Mouse (Mus musculus): ENCODE measurements around the gene Alox12b. TPM values are rescaled to one million over a fixed set of nuclear protein-coding genes. Genes with fewer than 3 reads are reported as not detected.

Gene Alox12b
- polyA plus RNA-seq, 1 experiment from 2014 or later: not detected

DNA sequence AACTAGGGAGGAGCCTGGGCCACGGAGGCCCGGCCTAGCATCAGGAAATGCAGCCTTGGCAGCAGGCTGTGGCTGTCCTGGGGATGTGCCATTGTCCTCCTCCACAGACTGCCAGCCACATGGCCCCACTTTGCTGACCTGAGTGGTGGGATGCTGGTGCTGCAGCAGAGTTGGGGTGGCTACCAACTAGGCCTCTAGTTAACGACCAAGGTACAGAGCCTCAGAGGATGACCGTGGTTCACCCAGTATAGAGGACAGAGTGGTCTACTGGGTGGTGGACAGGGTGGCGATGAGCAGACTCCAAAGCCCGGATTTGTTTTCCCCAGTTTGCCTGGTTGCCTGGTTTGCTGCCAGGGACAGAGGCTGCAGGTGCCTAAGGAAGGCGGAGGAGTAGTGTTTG, 17.9 kb downstream of the Alox12b start:
- H3K4me2 ChIP-seq (replicated peaks; ENCODE audit: low read depth, low read length): no peak overlapping the region
- no peak overlapping the region for H3K9ac ChIP-seq (replicated peaks; ENCODE audit: low read depth, low read length)
- H3K27me3 ChIP-seq (ENCODE audit: control insufficient read depth, insufficient read depth, low read length): no peaks in the 10 kb centered on the region
- H3K4me3 ChIP-seq (ENCODE audit: low read depth, low read length): no peak overlapping the region
- no peak overlapping the region for H3K27ac ChIP-seq (ENCODE audit: low read length)
- H3K36me3 ChIP-seq (ENCODE audit: control insufficient read depth, insufficient read depth, low read length): no peaks in the 10 kb centered on the region
- ATAC-seq (ENCODE audit: insufficient number of reproducible peaks, insufficient read depth, low FRiP score, low read depth): no peak
- H3K9me3 ChIP-seq (ENCODE audit: control insufficient read depth, low read depth, low read length): no peaks in the 10 kb centered on the region
- no peaks in the 10 kb centered on the region for H3K4me1 ChIP-seq (ENCODE audit: control insufficient read depth, insufficient read depth, low read length)
- 81% methylated on average over 7 of the region's 7 CpGs for WGBS

DNA sequence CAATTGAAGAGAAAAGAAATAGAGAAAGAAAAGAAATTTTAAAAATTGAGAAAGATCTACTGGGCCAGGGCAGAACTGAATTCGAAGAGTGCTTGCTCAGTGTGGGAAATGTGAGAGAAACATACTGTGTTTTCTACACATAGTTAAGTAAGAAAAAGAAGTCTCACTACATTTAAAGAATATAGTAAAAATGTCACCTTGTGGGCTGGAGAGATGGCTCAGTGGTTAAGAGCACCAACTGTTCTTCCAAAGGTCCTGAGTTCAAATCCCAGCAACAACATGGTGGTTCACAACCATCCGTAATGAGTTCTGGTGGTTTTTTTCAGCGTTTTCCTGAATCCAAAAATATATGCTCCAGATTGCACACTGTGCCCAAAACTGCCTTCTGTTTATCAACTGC, 21.7 kb downstream of the Alox12b start:
- H3K4me1 ChIP-seq (ENCODE audit: control insufficient read depth, insufficient read depth, low read length): no peaks in the 10 kb centered on the region
- no peak overlapping the region for H3K4me3 ChIP-seq (ENCODE audit: low read depth, low read length)
- no peaks in the 10 kb centered on the region for H3K27me3 ChIP-seq (ENCODE audit: control insufficient read depth, insufficient read depth, low read length)
- H3K4me2 ChIP-seq (replicated peaks; ENCODE audit: low read depth, low read length): no peak overlapping the region
- H3K27ac ChIP-seq (ENCODE audit: low read length): no peak overlapping the region
- no peaks in the 10 kb centered on the region for H3K36me3 ChIP-seq (ENCODE audit: control insufficient read depth, insufficient read depth, low read length)
- no peak for ATAC-seq (ENCODE audit: insufficient number of reproducible peaks, insufficient read depth, low FRiP score, low read depth)
- 77% methylated on average over 3 of the region's 3 CpGs for WGBS
- no peak overlapping the region for H3K9ac ChIP-seq (replicated peaks; ENCODE audit: low read depth, low read length)
- H3K9me3 ChIP-seq (ENCODE audit: control insufficient read depth, low read depth, low read length): no peaks in the 10 kb centered on the region

GRCm38 (mm10) chr11:69179512-69179911, 22.7 kb downstream of the Alox12b start:
- H3K9ac ChIP-seq (replicated peaks; ENCODE audit: low read depth, low read length): no peak overlapping the region
- H3K36me3 ChIP-seq (ENCODE audit: control insufficient read depth, insufficient read depth, low read length): no peaks in the 10 kb centered on the region
- no peak overlapping the region for H3K4me2 ChIP-seq (replicated peaks; ENCODE audit: low read depth, low read length)
- no peak for ATAC-seq (ENCODE audit: insufficient number of reproducible peaks, insufficient read depth, low FRiP score, low read depth)
- WGBS: 45% methylated on average over 3 of the region's 3 CpGs
- H3K4me3 ChIP-seq (ENCODE audit: low read depth, low read length): no peak overlapping the region
- no peaks in the 10 kb centered on the region for H3K27me3 ChIP-seq (ENCODE audit: control insufficient read depth, insufficient read depth, low read length)
- H3K27ac ChIP-seq (ENCODE audit: low read length): no peak overlapping the region
- no peaks in the 10 kb centered on the region for H3K4me1 ChIP-seq (ENCODE audit: control insufficient read depth, insufficient read depth, low read length)
- no peaks in the 10 kb centered on the region for H3K9me3 ChIP-seq (ENCODE audit: control insufficient read depth, low read depth, low read length)

DNA sequence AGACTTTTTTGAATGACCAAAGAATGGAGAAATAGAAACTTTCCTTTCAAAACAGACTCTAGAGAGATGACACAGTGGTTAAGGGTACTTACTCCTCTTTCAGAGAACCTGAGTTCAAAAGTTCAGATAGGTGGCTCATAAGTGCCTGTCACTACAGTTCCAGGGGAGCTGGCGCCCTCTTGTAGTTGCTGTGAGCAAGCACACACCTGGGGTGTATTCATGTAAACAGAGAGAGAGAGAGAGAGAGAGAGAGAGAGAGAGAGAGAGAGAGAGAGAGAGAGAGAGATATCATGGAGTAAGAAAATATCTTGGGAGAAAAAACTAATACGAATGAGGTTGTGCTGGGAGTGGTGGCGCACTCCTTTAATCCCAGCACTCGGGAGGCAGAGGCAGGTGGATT, 23.3 kb downstream of the Alox12b start:
- H3K27me3 ChIP-seq (ENCODE audit: control insufficient read depth, insufficient read depth, low read length): no peaks in the 10 kb centered on the region
- 74% methylated on average over 4 of the region's 4 CpGs for WGBS
- no peak overlapping the region for H3K9ac ChIP-seq (replicated peaks; ENCODE audit: low read depth, low read length)
- H3K4me3 ChIP-seq (ENCODE audit: low read depth, low read length): no peak overlapping the region
- H3K36me3 ChIP-seq (ENCODE audit: control insufficient read depth, insufficient read depth, low read length): no peaks in the 10 kb centered on the region
- no peaks in the 10 kb centered on the region for H3K9me3 ChIP-seq (ENCODE audit: control insufficient read depth, low read depth, low read length)
- H3K4me1 ChIP-seq (ENCODE audit: control insufficient read depth, insufficient read depth, low read length): no peaks in the 10 kb centered on the region
- H3K4me2 ChIP-seq (replicated peaks; ENCODE audit: low read depth, low read length): no peak overlapping the region
- no peak overlapping the region for H3K27ac ChIP-seq (ENCODE audit: low read length)
- no peak for ATAC-seq (ENCODE audit: insufficient number of reproducible peaks, insufficient read depth, low FRiP score, low read depth)

- no peak overlapping the region for H3K4me3 ChIP-seq (ENCODE audit: low read depth, low read length)
- no peaks in the 10 kb centered on the region for H3K9me3 ChIP-seq (ENCODE audit: control insufficient read depth, low read depth, low read length)
- H3K36me3 ChIP-seq (ENCODE audit: control insufficient read depth, insufficient read depth, low read length): no peaks in the 10 kb centered on the region
- H3K4me2 ChIP-seq (replicated peaks; ENCODE audit: low read depth, low read length): no peak overlapping the region
- no peaks in the 10 kb centered on the region for H3K4me1 ChIP-seq (ENCODE audit: control insufficient read depth, insufficient read depth, low read length)
- no peak overlapping the region for H3K27ac ChIP-seq (ENCODE audit: low read length)
- H3K27me3 ChIP-seq (ENCODE audit: control insufficient read depth, insufficient read depth, low read length): no peaks in the 10 kb centered on the region
- WGBS: 86% methylated on average over 5 of the region's 5 CpGs
- no peak overlapping the region for H3K9ac ChIP-seq (replicated peaks; ENCODE audit: low read depth, low read length)
- no peak for ATAC-seq (ENCODE audit: insufficient number of reproducible peaks, insufficient read depth, low FRiP score, low read depth)
Measured at GRCm38 (mm10) chr11:69185031-69185430, 28.2 kb downstream of the Alox12b start.

- H3K27ac ChIP-seq (ENCODE audit: low read length): no peak overlapping the region
- H3K9ac ChIP-seq (replicated peaks; ENCODE audit: low read depth, low read length): no peak overlapping the region
- WGBS: 82% methylated on average over 6 of the region's 6 CpGs
- H3K36me3 ChIP-seq (ENCODE audit: control insufficient read depth, insufficient read depth, low read length): no peaks in the 10 kb centered on the region
- no peak overlapping the region for H3K4me2 ChIP-seq (replicated peaks; ENCODE audit: low read depth, low read length)
- H3K9me3 ChIP-seq (ENCODE audit: control insufficient read depth, low read depth, low read length): no peaks in the 10 kb centered on the region
- H3K27me3 ChIP-seq (ENCODE audit: control insufficient read depth, insufficient read depth, low read length): no peaks in the 10 kb centered on the region
- H3K4me3 ChIP-seq (ENCODE audit: low read depth, low read length): no peak overlapping the region
- no peaks in the 10 kb centered on the region for H3K4me1 ChIP-seq (ENCODE audit: control insufficient read depth, insufficient read depth, low read length)
- no peak for ATAC-seq (ENCODE audit: insufficient number of reproducible peaks, insufficient read depth, low FRiP score, low read depth)
Measured at GRCm38 (mm10) chr11:69185936-69186335, 29.1 kb downstream of the Alox12b start.

GRCm38 (mm10) chr11:69192840-69193239, 36.1 kb downstream of the Alox12b start:
- 0 out of 2 replicates have a peak, but pooled peaks cover 4% of the 10 kb centered on the region for H3K4me1 ChIP-seq (ENCODE audit: control insufficient read depth, insufficient read depth, low read length)
- no peak overlapping the region for H3K4me3 ChIP-seq (ENCODE audit: low read depth, low read length)
- ATAC-seq (ENCODE audit: insufficient number of reproducible peaks, insufficient read depth, low FRiP score, low read depth): no peak
- H3K9ac ChIP-seq (replicated peaks; ENCODE audit: low read depth, low read length): no peak overlapping the region
- no peaks in the 10 kb centered on the region for H3K36me3 ChIP-seq (ENCODE audit: control insufficient read depth, insufficient read depth, low read length)
- 5% methylated on average over 1 of the region's 1 CpGs for WGBS
- H3K4me2 ChIP-seq (replicated peaks; ENCODE audit: low read depth, low read length): no peak overlapping the region
- no peaks in the 10 kb centered on the region for H3K9me3 ChIP-seq (ENCODE audit: control insufficient read depth, low read depth, low read length)
- H3K27ac ChIP-seq (ENCODE audit: low read length): no peak overlapping the region
- H3K27me3 ChIP-seq (ENCODE audit: control insufficient read depth, insufficient read depth, low read length): peaks cover 10% of the 10 kb centered on the region

GRCm38 (mm10) chr11:69196766-69197165, 40.0 kb downstream of the Alox12b start:
- Histone ChIP-seq H3K27me3 (ENCODE audit: control insufficient read depth, insufficient read depth, low read length) (peaks cover 10% of the 10 kb centered on the region), H3K36me3 (ENCODE audit: control insufficient read depth, insufficient read depth, low read length) (no peaks in the 10 kb centered on the region), H3K4me1 (ENCODE audit: control insufficient read depth, insufficient read depth, low read length) (0 out of 2 replicates have a peak, but pooled peaks cover 4% of the 10 kb centered on the region), H3K4me2 (replicated peaks; ENCODE audit: low read depth, low read length) (peak overlapping the region; percentile 44), H3K9ac (replicated peaks; ENCODE audit: low read depth, low read length) (no peak overlapping the region), H3K4me3 (ENCODE audit: low read depth, low read length) (peak overlapping the region; percentile 23; the same call in 1 of the 2 replicates), H3K9me3 (ENCODE audit: control insufficient read depth, low read depth, low read length) (no peaks in the 10 kb centered on the region), H3K27ac (ENCODE audit: low read length) (no peak overlapping the region)
- no peak for ATAC-seq (ENCODE audit: insufficient number of reproducible peaks, insufficient read depth, low FRiP score, low read depth)
- WGBS: 11% methylated on average over 5 of the region's 5 CpGs

GRCm38 (mm10) chr11:69197194-69197593, 40.4 kb downstream of the Alox12b start:
- Histone ChIP-seq H3K9ac (replicated peaks; ENCODE audit: low read depth, low read length) (no peak overlapping the region), H3K4me1 (ENCODE audit: control insufficient read depth, insufficient read depth, low read length) (0 out of 2 replicates have a peak, but pooled peaks cover 4% of the 10 kb centered on the region), H3K27me3 (ENCODE audit: control insufficient read depth, insufficient read depth, low read length) (peaks cover 10% of the 10 kb centered on the region), H3K9me3 (ENCODE audit: control insufficient read depth, low read depth, low read length) (no peaks in the 10 kb centered on the region), H3K4me3 (ENCODE audit: low read depth, low read length) (peak overlapping the region; percentile 23; the same call in 1 of the 2 replicates), H3K27ac (ENCODE audit: low read length) (no peak overlapping the region), H3K4me2 (replicated peaks; ENCODE audit: low read depth, low read length) (peak overlapping the region; percentile 44), H3K36me3 (ENCODE audit: control insufficient read depth, insufficient read depth, low read length) (no peaks in the 10 kb centered on the region)
- ATAC-seq (ENCODE audit: insufficient number of reproducible peaks, insufficient read depth, low FRiP score, low read depth): no peak
- WGBS: under 1% methylated on average over 14 of the region's 14 CpGs

All from stomach, embryonic 14.5 days (tissue).